Mouse (Mus musculus): ENCODE results near the gene Pgam5. TPM values are rescaled to one million over a fixed set of nuclear protein-coding genes. Genes with fewer than 3 reads are reported as not detected.

The Pgam5 gene
- total and polyA plus RNA-seq, 2 experiments from 2014 or later, result 39.6 to 76.6 TPM

DNA sequence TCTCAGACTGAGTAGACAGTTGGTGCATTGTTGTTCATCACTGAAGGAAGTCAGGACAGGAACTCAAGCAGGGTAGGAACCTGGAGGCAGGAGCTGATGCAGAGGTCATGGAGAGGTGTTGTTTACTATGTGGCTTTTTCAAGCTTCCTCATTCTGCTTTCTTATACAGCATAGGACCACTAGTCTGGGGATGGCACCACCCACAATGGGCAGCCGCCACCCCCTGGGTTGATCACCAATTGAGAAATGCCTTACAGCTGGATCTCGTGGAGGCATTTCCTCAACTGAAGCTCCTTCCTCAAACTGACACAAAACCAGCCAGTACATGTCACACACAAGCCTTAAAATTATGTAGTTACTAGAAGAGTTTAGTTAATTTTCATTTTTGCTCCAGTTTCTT, 58.4 kb downstream of the Pgam5 start:
- H3K4me1 ChIP-seq (ENCODE audit: control insufficient read depth, insufficient read depth), result no peaks in the 10 kb centered on the region
- no peak overlapping the region for H3K9ac ChIP-seq (replicated peaks; ENCODE audit: low read depth, low read length)
- no peak overlapping the region for H3K4me3 ChIP-seq (ENCODE audit: low read depth, low read length)
- no peaks in the 10 kb centered on the region for H3K27me3 ChIP-seq (ENCODE audit: control insufficient read depth, insufficient read depth, low read length)
- WGBS, result 86% methylated on average over 2 of the region's 2 CpGs
- TF ChIP-seq EP300 (IDR thresholded peaks at IDR 0.05; ENCODE audit: low read depth) (no peak), CTCF (IDR thresholded peaks at IDR 0.05; ENCODE audit: low read depth) (no peak)
- H3K36me3 ChIP-seq (replicated peaks; ENCODE audit: control insufficient read depth, insufficient read depth, low read length), result peaks cover 95% of the 10 kb centered on the region
- H3K9me3 ChIP-seq (replicated peaks; ENCODE audit: control insufficient read depth, low read length), result no peaks in the 10 kb centered on the region
- DNase-seq (ENCODE audit: low spot score) (no peak), ATAC-seq (ENCODE audit: insufficient read depth, low read depth) (no peak)
- H3K4me2 ChIP-seq (ENCODE audit: low read depth, low read length), result no peak overlapping the region
- no peak overlapping the region for H3K27ac ChIP-seq (ENCODE audit: low read depth)

Other genes starting within 250 kb of the Pgam5 start
- gene Gm17655, start 197.4 kb downstream of the Pgam5 start, total RNA-seq (2014; rRNA removed; ENCODE audit: low replicate concordance), result 0.12 TPM in 1 of 2 replicates, not detected in the other
- 1.4 and 1.8 TPM in 2 replicates for gene Gm17655, start 197.4 kb downstream of the Pgam5 start, polyA plus RNA-seq (2015; fragmentation: Nextera tagmentation; extraction: Ambion mirVana)
- gene Gm35315, start 175.5 kb downstream of the Pgam5 start, total RNA-seq (2014; rRNA removed; ENCODE audit: low replicate concordance), result 2.3 TPM in 1 of 2 replicates, not detected in the other
- gene Gm35315, start 175.5 kb downstream of the Pgam5 start, polyA plus RNA-seq (2015; fragmentation: Nextera tagmentation; extraction: Ambion mirVana), result 0.03 and 0.05 TPM in 2 replicates
- not detected in 2 replicates for gene Plcxd1, start 169.9 kb downstream of the Pgam5 start, total RNA-seq (2014; rRNA removed; ENCODE audit: low replicate concordance)
- gene Plcxd1, start 169.9 kb downstream of the Pgam5 start, polyA plus RNA-seq (2015; fragmentation: Nextera tagmentation; extraction: Ambion mirVana), result 0.26 and 0.29 TPM in 2 replicates
- 29.8 and 32.3 TPM in 2 replicates for gene Gtpbp6, start 161.7 kb downstream of the Pgam5 start, total RNA-seq (2014; rRNA removed; ENCODE audit: low replicate concordance)
- gene Gtpbp6, start 161.7 kb downstream of the Pgam5 start, polyA plus RNA-seq (2015; fragmentation: Nextera tagmentation; extraction: Ambion mirVana), result 13.9 and 14.2 TPM in 2 replicates
- gene Zfp605, start 159.8 kb downstream of the Pgam5 start, total RNA-seq (2014; rRNA removed; ENCODE audit: low replicate concordance), result 0.50 and 3.3 TPM in 2 replicates
- gene Zfp605, start 159.8 kb downstream of the Pgam5 start, polyA plus RNA-seq (2015; fragmentation: Nextera tagmentation; extraction: Ambion mirVana), result 2.1 and 2.4 TPM in 2 replicates
- 32.3 and 56.0 TPM in 2 replicates for gene Chfr, start 134.1 kb downstream of the Pgam5 start, total RNA-seq (2014; rRNA removed; ENCODE audit: low replicate concordance)
- 17.3 and 19.7 TPM in 2 replicates for gene Chfr, start 134.1 kb downstream of the Pgam5 start, polyA plus RNA-seq (2015; fragmentation: Nextera tagmentation; extraction: Ambion mirVana)
- gene Golga3, start 93.2 kb downstream of the Pgam5 start, total RNA-seq (2014; rRNA removed; ENCODE audit: low replicate concordance), result 10.1 and 17.6 TPM in 2 replicates
- gene Golga3, start 93.2 kb downstream of the Pgam5 start, polyA plus RNA-seq (2015; fragmentation: Nextera tagmentation; extraction: Ambion mirVana), result 8.7 and 11.1 TPM in 2 replicates
- 17.3 and 24.2 TPM in 2 replicates for gene Ankle2, start 38.9 kb downstream of the Pgam5 start, total RNA-seq (2014; rRNA removed; ENCODE audit: low replicate concordance)
- gene Ankle2, start 38.9 kb downstream of the Pgam5 start, polyA plus RNA-seq (2015; fragmentation: Nextera tagmentation; extraction: Ambion mirVana), result 12.5 and 12.6 TPM in 2 replicates
- 32.5 and 113 TPM in 2 replicates for gene Pxmp2, start 16.3 kb upstream of the Pgam5 start, total RNA-seq (2014; rRNA removed; ENCODE audit: low replicate concordance)
- gene Pxmp2, start 16.3 kb upstream of the Pgam5 start, polyA plus RNA-seq (2015; fragmentation: Nextera tagmentation; extraction: Ambion mirVana), result 48.4 and 48.6 TPM in 2 replicates
- gene Pole, start 16.4 kb upstream of the Pgam5 start, total RNA-seq (2014; rRNA removed; ENCODE audit: low replicate concordance), result 12.8 and 13.8 TPM in 2 replicates
- gene Pole, start 16.4 kb upstream of the Pgam5 start, polyA plus RNA-seq (2015; fragmentation: Nextera tagmentation; extraction: Ambion mirVana), result 3.6 and 4.8 TPM in 2 replicates
- not detected in 2 replicates for gene P2rx2, start 73.3 kb upstream of the Pgam5 start, total RNA-seq (2014; rRNA removed; ENCODE audit: low replicate concordance)
- not detected in 2 replicates for gene P2rx2, start 73.3 kb upstream of the Pgam5 start, polyA plus RNA-seq (2015; fragmentation: Nextera tagmentation; extraction: Ambion mirVana)
- not detected in 2 replicates for gene Lrcol1, start 74.8 kb upstream of the Pgam5 start, total RNA-seq (2014; rRNA removed; ENCODE audit: low replicate concordance)
- gene Lrcol1, start 74.8 kb upstream of the Pgam5 start, polyA plus RNA-seq (2015; fragmentation: Nextera tagmentation; extraction: Ambion mirVana), result not detected in 2 replicates
- gene Fbrsl1, start 178.6 kb upstream of the Pgam5 start, total RNA-seq (2014; rRNA removed; ENCODE audit: low replicate concordance), result 19.2 and 37.0 TPM in 2 replicates
- 6.8 and 7.6 TPM in 2 replicates for gene Fbrsl1, start 178.6 kb upstream of the Pgam5 start, polyA plus RNA-seq (2015; fragmentation: Nextera tagmentation; extraction: Ambion mirVana)

Measured in heart, postnatal 0 days (tissue).